Mouse (Mus musculus) lung, postnatal 0 days (tissue): ENCODE measurements around the gene Hspa5.

Experiments
- CTCF ChIP-seq: IDR thresholded peaks from 2 replicates; pipeline ENCODE4 v1.5.1; 2016; ENCODE audit warnings: antibody characterized with exemption, mild to moderate bottlenecking
- EP300 ChIP-seq: IDR thresholded peaks from 2 replicates; pipeline ENCODE4 v1.6.1; 2016; ENCODE audit warnings: antibody characterized with exemption, mild to moderate bottlenecking, control low read depth

GRCm38 (mm10) chr2:34748479-34748878 is 23.3 kb upstream of the Hspa5 start:
- no peak for TF ChIP-seq CTCF
- no peak for TF ChIP-seq EP300
